Mouse (Mus musculus) neural tube, embryonic 12.5 days (tissue): ENCODE results near the gene Peak1. TPM values are rescaled to one million over a fixed set of nuclear protein-coding genes. Genes with fewer than 3 reads are reported as not detected.

ENCODE experiments used
- ATAC-seq: fragments of 200-750 bp; cut with Nextera tagmentation; 2 replicates; pipeline ENCODE4 v1.8.0; 2017; ENCODE audit warnings: low read depth, mild to moderate bottlenecking, moderate TSS enrichment, moderate library complexity; ENCODE audit not compliant: low FRiP score
- H3K27ac ChIP-seq: fragments of 300-500 bp; sonication (generic); 2 replicates; pipeline ENCODE4 v1.5.1; 2016
- H3K27me3 ChIP-seq: fragments of 300-500 bp; sonication (generic); replicated peaks from 2 replicates; pipeline ENCODE4 v1.6.1; 2016; ENCODE audit warnings: mild to moderate bottlenecking
- H3K36me3 ChIP-seq: fragments of 300-500 bp; sonication (generic); 2 replicates; pipeline ENCODE4 v1.6.1; 2016; ENCODE audit warnings: mild to moderate bottlenecking
- H3K4me1 ChIP-seq: fragments of 300-500 bp; sonication (generic); 2 replicates; pipeline ENCODE4 v1.6.1; 2016
- H3K4me2 ChIP-seq: fragments of 300-500 bp; sonication (generic); replicated peaks from 2 replicates; pipeline ENCODE4 v1.6.1; 2016; ENCODE audit warnings: mild to moderate bottlenecking
- H3K4me3 ChIP-seq: fragments of 300-500 bp; sonication (generic); 2 replicates; pipeline ENCODE4 v1.5.1; 2016
- H3K9ac ChIP-seq: fragments of 300-500 bp; sonication (generic); 2 replicates; pipeline ENCODE4 v1.6.1; 2016; ENCODE audit warnings: mild to moderate bottlenecking
- H3K9me3 ChIP-seq: fragments of 300-500 bp; sonication (generic); 2 replicates; pipeline ENCODE4 v1.6.1; 2016; ENCODE audit warnings: mild to moderate bottlenecking
- WGBS: fragments of 180-500 bp; shearing (Covaris S2); methylation state at CpG from one replicate; pipeline ENCODE4 v1.1.7; 2016; 5-methylcytosine and 5-hydroxymethylcytosine counted together
- polyA plus RNA-seq: library from polyadenylated mRNA; unstranded; fragments of >200 nt; fragmentation: Nextera tagmentation; extraction: Ambion mirVana; gene quantifications from 2 replicates; pipeline ENCODE4 v1.2.1, GENCODE M21; 2016

Peak1 gene
- polyA plus RNA-seq, 1 experiment from 2014 or later, result 7.8 TPM

DNA sequence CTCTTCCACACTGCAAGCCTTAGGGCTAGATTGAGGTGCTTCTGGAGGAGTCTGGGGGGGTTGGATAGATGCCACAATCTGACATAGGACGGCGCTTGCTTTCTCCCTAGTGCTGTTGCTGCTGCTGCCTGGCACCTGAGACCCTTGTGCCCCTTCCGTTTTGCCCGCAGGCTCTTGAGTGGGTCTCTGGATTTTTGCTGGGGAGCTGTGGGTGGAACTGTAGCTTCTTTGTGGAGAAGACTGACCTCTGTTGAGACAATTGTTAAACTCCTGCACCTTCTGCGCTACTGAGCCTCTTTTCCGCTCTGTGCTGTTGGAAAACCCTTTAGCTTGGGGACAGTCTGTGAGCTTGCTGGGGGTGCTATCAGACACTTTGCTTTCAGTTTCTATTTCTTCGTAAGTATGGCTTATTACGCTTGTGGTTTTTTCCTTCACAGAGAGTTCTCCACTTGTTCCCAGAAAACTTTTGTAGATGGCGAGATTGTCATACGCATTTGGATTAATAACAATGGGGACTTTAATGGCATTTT lies 159.5 kb downstream of the Peak1 start:
- H3K9ac ChIP-seq, result no peak overlapping the region
- peaks cover 6% of the 10 kb centered on the region for H3K9me3 ChIP-seq
- 96% methylated on average over 10 of the region's 10 CpGs for WGBS
- H3K36me3 ChIP-seq, result 0 out of 2 replicates have a peak, but pooled peaks cover 5% of the 10 kb centered on the region
- no peak overlapping the region for H3K4me2 ChIP-seq
- ATAC-seq, result no peak
- no peak overlapping the region for H3K4me3 ChIP-seq
- H3K27me3 ChIP-seq, result no peaks in the 10 kb centered on the region
- H3K4me1 ChIP-seq, result no peaks in the 10 kb centered on the region
- H3K27ac ChIP-seq, result no peak overlapping the region

DNA sequence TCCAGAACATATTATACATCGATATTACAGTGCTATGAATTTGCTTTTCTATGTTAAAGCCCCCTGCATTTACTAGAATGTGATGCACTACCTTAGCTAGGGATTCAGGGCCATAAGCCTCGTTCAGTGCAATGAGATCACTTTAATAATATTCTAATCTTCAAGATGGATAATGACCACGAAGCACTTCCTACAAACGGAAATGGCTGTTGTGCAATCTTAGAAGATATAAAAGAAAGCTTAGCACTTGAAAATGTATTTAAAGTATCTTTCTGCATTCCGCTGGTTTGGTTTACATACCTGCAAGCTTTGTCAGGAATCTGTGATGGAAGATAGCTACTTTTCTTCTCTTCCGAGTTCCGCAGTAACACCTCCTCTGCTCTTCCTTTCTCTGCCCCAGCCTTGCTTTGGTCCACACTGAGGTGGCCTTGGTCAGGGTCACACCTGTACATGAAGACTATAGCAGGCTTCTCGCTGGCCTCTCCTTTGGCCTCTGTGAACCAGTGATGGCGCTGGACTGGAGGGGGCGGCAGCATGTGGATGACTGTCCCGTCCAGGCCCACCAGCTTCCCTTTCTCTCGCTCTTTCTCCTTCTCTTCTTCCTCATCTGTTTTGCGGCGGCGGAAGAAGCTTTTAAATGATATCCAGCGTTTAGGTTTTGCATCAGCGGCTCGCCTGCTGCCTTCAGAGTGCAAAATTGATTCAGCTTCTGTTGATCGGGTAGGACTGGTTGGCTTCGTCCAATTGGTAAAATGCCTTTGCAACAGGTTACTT lies 160.5 kb downstream of the Peak1 start:
- WGBS, result 93% methylated on average over 20 of the region's 20 CpGs
- no peak for ATAC-seq
- Histone ChIP-seq H3K4me1 (no peaks in the 10 kb centered on the region), H3K4me3 (no peak overlapping the region), H3K9ac (no peak overlapping the region), H3K27ac (no peak overlapping the region), H3K36me3 (0 out of 2 replicates have a peak, but pooled peaks cover 5% of the 10 kb centered on the region), H3K4me2 (no peak overlapping the region), H3K9me3 (peaks cover 6% of the 10 kb centered on the region), H3K27me3 (no peaks in the 10 kb centered on the region)

DNA sequence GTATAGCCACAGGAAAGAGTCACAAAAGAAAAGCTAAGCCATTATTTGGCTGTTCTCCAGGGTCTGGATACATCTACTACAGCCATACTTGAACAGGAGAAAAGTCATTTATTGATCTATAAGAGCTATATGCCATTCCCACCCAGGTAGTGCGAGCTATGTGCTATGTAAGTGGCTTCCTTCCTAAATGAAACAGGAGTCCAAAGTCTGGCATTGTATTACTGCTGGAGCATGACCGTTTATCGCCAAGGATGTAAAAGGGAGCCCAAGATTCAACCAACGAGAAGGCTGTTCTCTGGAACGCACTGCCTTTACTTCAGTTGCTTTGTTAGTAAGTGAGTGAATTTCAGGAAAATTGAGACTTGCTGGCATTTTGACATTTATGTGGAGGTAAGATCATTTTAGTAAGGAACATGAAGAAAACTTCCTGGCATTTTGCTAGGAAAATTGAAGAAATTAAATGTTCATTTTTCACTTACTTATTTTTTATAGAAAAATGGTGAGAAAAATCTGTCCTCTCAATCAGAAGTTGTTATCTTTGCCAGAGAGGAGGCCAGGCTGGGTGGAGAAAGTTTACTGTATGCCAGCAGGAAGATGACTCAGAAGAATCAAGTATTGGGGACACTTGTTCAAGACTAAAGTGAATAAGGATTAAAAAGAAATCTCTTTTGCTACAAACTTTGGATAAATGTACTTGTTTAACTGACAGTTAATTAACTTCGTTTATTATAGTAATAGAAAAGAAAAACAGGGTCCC lies 162.0 kb downstream of the Peak1 start:
- H3K27me3 ChIP-seq, result no peaks in the 10 kb centered on the region
- H3K4me3 ChIP-seq, result no peak overlapping the region
- WGBS, result 88% methylated on average over 6 of the region's 6 CpGs
- no peaks in the 10 kb centered on the region for H3K4me1 ChIP-seq
- ATAC-seq, result no peak
- H3K9me3 ChIP-seq, result peaks cover 6% of the 10 kb centered on the region
- 0 out of 2 replicates have a peak, but pooled peaks cover 5% of the 10 kb centered on the region for H3K36me3 ChIP-seq
- no peak overlapping the region for H3K4me2 ChIP-seq
- no peak overlapping the region for H3K27ac ChIP-seq
- no peak overlapping the region for H3K9ac ChIP-seq

DNA sequence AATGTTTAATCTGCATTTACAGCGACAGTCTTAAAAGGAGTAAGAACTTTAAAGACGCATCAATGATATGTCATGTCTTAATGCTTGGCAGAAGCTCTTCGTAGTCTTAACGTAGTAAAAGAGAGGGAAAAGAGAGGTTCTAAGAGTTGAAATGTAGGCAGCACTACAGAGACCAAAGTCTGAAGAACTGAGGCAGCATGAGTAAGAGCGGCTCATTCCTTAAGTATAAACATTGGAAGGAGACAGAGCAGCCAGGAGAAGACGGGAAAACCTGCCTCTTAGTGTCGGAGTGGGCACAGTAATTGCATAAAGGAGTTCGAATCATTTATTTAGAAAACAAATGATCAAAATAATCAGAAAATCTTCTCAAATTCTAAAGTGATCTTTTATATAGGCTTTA lies 173.5 kb downstream of the Peak1 start:
- H3K27me3 ChIP-seq, result no peaks in the 10 kb centered on the region
- H3K9me3 ChIP-seq, result no peaks in the 10 kb centered on the region
- peaks cover 5% of the 10 kb centered on the region; the same call in 1 of the 2 replicates for H3K36me3 ChIP-seq
- 88% methylated on average over 8 of the region's 8 CpGs for WGBS
- H3K9ac ChIP-seq, result no peak overlapping the region
- H3K4me2 ChIP-seq, result no peak overlapping the region
- no peak overlapping the region for H3K27ac ChIP-seq
- H3K4me1 ChIP-seq, result no peaks in the 10 kb centered on the region
- ATAC-seq, result no peak
- H3K4me3 ChIP-seq, result no peak overlapping the region

DNA sequence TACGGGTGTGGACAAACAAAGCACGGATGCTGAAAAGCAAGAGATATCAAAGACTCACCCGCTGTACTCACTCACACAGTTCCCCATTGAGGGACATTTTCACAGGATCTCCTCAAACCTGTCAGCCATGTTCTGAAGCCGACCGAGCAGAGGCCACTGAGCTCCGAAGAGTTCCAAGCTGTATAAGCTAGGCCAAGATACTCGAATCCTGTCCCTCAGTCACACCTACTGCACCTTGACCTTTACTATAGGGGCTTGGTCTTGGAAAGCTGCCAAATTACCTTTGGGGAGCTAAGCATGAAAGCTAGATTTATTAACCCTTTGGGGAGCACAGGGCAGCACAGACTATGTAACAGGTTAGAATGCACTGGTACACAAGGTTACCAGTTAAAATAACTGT lies 174.0 kb downstream of the Peak1 start:
- H3K4me2 ChIP-seq, result no peak overlapping the region
- H3K27ac ChIP-seq, result no peak overlapping the region
- H3K4me3 ChIP-seq, result no peak overlapping the region
- peaks cover 5% of the 10 kb centered on the region; the same call in 1 of the 2 replicates for H3K36me3 ChIP-seq
- ATAC-seq, result no peak
- no peak overlapping the region for H3K9ac ChIP-seq
- no peaks in the 10 kb centered on the region for H3K9me3 ChIP-seq
- H3K27me3 ChIP-seq, result no peaks in the 10 kb centered on the region
- 90% methylated on average over 7 of the region's 7 CpGs for WGBS
- no peaks in the 10 kb centered on the region for H3K4me1 ChIP-seq

DNA sequence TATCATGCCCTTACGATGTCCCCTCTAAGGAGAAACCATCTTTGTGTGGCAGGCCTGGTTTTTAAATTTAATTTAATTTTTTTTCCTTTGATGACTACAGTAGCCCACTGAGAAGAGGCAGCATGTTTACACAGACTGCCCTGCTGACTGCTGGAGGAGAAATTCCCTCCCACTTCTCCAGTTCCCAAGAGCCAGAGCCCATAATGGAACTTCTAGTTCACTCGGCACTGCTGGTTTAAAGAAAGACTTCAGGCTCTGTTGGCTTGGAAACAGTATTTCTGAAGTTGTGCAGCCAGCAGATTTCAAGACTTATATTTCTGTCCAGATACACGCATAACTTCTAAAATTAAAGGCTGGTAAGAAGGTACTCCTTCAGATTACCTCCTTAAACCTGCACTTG lies 175.2 kb downstream of the Peak1 start:
- Histone ChIP-seq H3K27ac (no peak overlapping the region), H3K9ac (no peak overlapping the region), H3K4me1 (no peaks in the 10 kb centered on the region), H3K4me2 (no peak overlapping the region), H3K36me3 (peaks cover 5% of the 10 kb centered on the region; the same call in 1 of the 2 replicates), H3K27me3 (no peaks in the 10 kb centered on the region), H3K9me3 (no peaks in the 10 kb centered on the region), H3K4me3 (no peak overlapping the region)
- no peak for ATAC-seq
- 83% methylated on average over 3 of the region's 3 CpGs for WGBS

DNA sequence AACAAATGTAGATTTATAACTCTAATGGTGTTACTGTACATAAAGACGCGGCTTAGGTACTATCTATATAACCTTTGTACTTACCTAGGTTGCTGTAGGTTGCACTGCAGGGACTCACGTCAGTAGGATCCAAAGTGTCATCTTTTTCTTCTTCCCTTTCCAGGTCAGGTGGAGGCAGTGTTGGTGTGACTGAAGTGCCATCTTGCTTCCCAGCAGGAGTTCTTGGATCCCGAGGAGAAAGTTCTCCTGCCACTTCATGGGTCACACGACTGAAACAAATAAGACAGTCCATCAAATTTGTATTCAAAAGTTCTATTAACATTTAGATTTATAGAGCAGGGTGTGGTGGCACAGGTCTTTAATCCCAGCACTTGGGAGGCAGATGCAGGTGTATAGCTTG lies 176.8 kb downstream of the Peak1 start:
- peaks cover 5% of the 10 kb centered on the region; the same call in 1 of the 2 replicates for H3K36me3 ChIP-seq
- no peaks in the 10 kb centered on the region for H3K27me3 ChIP-seq
- no peak for ATAC-seq
- H3K4me2 ChIP-seq, result no peak overlapping the region
- H3K4me3 ChIP-seq, result no peak overlapping the region
- H3K9ac ChIP-seq, result no peak overlapping the region
- H3K4me1 ChIP-seq, result no peaks in the 10 kb centered on the region
- H3K27ac ChIP-seq, result no peak overlapping the region
- WGBS, result 86% methylated on average over 5 of the region's 5 CpGs
- H3K9me3 ChIP-seq, result no peaks in the 10 kb centered on the region

DNA sequence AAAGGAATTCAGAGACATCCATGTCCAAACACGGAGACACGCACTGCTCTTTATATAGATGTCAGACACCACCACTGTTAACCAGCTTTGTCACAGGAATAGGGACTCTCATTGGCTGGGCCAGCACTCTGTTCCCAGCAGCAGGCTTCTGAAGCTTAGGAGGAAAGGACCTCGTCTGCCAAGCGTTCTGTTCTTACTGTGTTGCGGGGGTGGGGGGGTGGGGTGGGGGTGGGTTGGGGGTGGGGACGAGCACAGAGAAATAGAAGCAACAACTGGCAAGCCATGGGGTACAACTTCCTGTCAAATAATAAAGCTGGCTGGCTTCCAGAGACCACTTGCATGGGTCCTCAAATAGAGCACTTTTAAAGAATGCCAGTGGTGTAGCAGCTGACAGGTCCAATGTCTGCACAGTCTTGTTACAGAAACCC lies 182.0 kb downstream of the Peak1 start:
- no peak overlapping the region for H3K4me2 ChIP-seq
- H3K4me1 ChIP-seq, result no peaks in the 10 kb centered on the region
- H3K9ac ChIP-seq, result no peak overlapping the region
- H3K4me3 ChIP-seq, result no peak overlapping the region
- ATAC-seq, result no peak
- 61% methylated on average over 6 of the region's 6 CpGs for WGBS
- H3K27ac ChIP-seq, result no peak overlapping the region
- H3K9me3 ChIP-seq, result no peaks in the 10 kb centered on the region
- H3K36me3 ChIP-seq, result peaks cover 5% of the 10 kb centered on the region; the same call in 1 of the 2 replicates
- H3K27me3 ChIP-seq, result no peaks in the 10 kb centered on the region

DNA sequence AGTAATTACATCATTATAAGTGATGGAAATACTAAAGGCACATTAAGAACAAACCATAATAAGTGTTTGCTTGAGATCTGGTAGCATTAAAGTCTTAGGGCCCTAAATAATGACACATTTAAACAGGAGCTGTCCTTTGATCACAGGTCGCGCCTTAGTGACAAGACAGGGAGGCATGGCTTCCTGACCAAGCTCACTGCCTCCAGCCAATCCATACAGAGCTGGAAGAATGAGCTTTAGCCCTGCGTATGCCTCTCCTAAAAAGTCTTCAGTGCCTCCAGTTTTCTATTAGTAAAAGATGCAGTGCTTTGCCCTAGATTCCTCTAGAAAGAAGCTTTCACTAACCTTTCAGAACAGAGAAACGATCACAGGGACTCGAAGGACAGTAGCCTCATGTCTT lies 182.6 kb downstream of the Peak1 start:
- Histone ChIP-seq H3K27ac (no peak overlapping the region), H3K4me3 (no peak overlapping the region), H3K36me3 (peaks cover under 1% of the 10 kb centered on the region; the same call in 1 of the 2 replicates), H3K4me1 (no peaks in the 10 kb centered on the region), H3K4me2 (no peak overlapping the region), H3K9me3 (no peaks in the 10 kb centered on the region), H3K9ac (no peak overlapping the region), H3K27me3 (no peaks in the 10 kb centered on the region)
- ATAC-seq, result no peak
- 83% methylated on average over 5 of the region's 5 CpGs for WGBS

DNA sequence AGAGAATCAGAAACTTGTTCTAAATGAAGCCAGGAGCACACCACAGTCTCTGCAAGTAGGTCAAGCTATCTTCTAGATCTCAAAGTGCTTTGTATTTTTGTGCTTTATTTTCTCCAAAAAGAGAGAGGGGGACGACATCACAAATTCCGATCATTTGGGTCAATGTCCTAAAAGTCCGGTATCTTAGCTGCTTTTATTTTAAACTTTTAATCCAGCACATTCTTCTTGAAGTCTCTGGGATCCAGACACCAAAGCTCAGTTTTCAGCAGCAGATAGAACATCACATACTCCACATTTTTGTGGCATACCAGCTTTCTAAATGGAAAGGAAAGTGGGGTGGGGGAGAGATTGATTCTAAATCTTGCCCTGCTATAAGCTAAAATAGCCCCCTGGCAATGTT lies 183.3 kb downstream of the Peak1 start:
- Histone ChIP-seq H3K27me3 (no peaks in the 10 kb centered on the region), H3K36me3 (no peaks in the 10 kb centered on the region), H3K9me3 (no peaks in the 10 kb centered on the region), H3K4me2 (no peak overlapping the region), H3K27ac (no peak overlapping the region), H3K4me1 (no peaks in the 10 kb centered on the region), H3K9ac (no peak overlapping the region), H3K4me3 (no peak overlapping the region)
- WGBS, result 93% methylated on average over 3 of the region's 3 CpGs
- no peak for ATAC-seq

DNA sequence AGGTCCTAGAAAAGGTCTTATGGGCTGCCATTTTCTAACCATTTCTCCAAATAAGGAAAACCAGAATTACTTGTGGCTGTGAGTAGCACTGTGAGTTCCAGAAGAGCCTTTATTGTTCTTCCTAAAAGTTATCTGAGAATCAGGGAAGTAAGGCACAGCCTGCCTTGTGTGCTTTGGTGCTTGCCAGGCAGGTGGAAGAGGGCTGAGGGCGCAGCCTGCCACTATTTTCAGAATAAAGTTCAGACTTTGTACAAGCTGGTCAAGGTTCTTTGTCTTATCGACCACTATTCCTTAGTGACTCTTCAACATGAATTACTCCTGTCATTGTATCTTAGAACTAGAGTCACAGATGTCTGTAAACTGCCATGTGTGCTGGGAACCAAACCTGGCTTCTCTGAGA lies 184.6 kb downstream of the Peak1 start:
- H3K9me3 ChIP-seq, result no peaks in the 10 kb centered on the region
- H3K27ac ChIP-seq, result no peak overlapping the region
- H3K4me1 ChIP-seq, result no peaks in the 10 kb centered on the region
- ATAC-seq, result no peak
- WGBS, result 85% methylated on average over 2 of the region's 2 CpGs
- no peaks in the 10 kb centered on the region for H3K36me3 ChIP-seq
- no peaks in the 10 kb centered on the region for H3K27me3 ChIP-seq
- no peak overlapping the region for H3K9ac ChIP-seq
- no peak overlapping the region for H3K4me3 ChIP-seq
- no peak overlapping the region for H3K4me2 ChIP-seq

DNA sequence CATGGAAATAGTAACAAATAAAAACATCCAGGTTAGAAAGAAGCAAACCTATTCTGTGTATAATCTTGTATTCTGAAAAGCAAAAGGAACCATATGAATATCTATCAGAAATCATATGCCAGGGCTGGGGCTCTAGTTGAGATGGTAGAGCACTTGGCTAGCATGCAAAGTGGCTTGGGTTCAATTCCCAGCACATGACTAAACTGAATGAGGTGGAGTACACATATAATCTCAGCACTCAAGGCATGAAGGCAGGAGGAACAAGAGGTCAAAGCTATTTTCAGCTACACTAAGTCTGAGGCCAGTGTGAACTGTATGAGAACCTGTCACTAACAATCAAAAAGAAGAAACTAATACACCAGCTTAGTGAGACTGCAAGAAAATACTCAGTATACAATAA lies 187.0 kb downstream of the Peak1 start:
- H3K36me3 ChIP-seq, result no peaks in the 10 kb centered on the region
- no peak for ATAC-seq
- H3K9ac ChIP-seq, result no peak overlapping the region
- no peak overlapping the region for H3K27ac ChIP-seq
- H3K4me1 ChIP-seq, result no peaks in the 10 kb centered on the region
- no peaks in the 10 kb centered on the region for H3K27me3 ChIP-seq
- H3K4me3 ChIP-seq, result no peak overlapping the region
- no peaks in the 10 kb centered on the region for H3K9me3 ChIP-seq
- no peak overlapping the region for H3K4me2 ChIP-seq
